Mouse (Mus musculus): ENCODE results near the gene Synpo2l. TPM values are rescaled to one million over a fixed set of nuclear protein-coding genes. Genes with fewer than 3 reads are reported as not detected.

The Synpo2l gene
- total RNA-seq, 2 experiments from 2014 or later: 0.10 TPM; not detected in 1

- ATAC-seq (replicated peaks; ENCODE audit: poor library complexity): peak; percentile 78
Measured at GRCm38 (mm10) chr14:20682498-20682897, 14.3 kb upstream of the Synpo2l start.

GRCm38 (mm10) chr14:20681742-20682141 is 13.6 kb upstream of the Synpo2l start:
- ATAC-seq (replicated peaks; ENCODE audit: poor library complexity): no peak

- ATAC-seq (replicated peaks; ENCODE audit: poor library complexity): no peak
Measured at GRCm38 (mm10) chr14:20677906-20678305, 9.8 kb upstream of the Synpo2l start.

GRCm38 (mm10) chr14:20674064-20674833 is 6.1 kb upstream of the Synpo2l start, which contains the start of gene Sec24c:
Sec24c (plus strand) TSS chr14:20674308.
- peak; percentile 93 for ATAC-seq (replicated peaks; ENCODE audit: poor library complexity)

- peak; percentile 52 for ATAC-seq (replicated peaks; ENCODE audit: poor library complexity)
Measured at GRCm38 (mm10) chr14:20673735-20674063, 5.5 kb upstream of the Synpo2l start.

- ATAC-seq (replicated peaks; ENCODE audit: poor library complexity): peak; percentile 27; the same call in 1 of the 2 replicates
Measured at GRCm38 (mm10) chr14:20672990-20673389, 4.8 kb upstream of the Synpo2l start.

- no peak for ATAC-seq (replicated peaks; ENCODE audit: poor library complexity)
Measured at GRCm38 (mm10) chr14:20667469-20667868, 685 bp downstream of the Synpo2l start.

GRCm38 (mm10) chr14:20664436-20664835 is 3.7 kb downstream of the Synpo2l start:
- ATAC-seq (replicated peaks; ENCODE audit: poor library complexity): no peak

- no peak for ATAC-seq (replicated peaks; ENCODE audit: poor library complexity)
Measured at GRCm38 (mm10) chr14:20663601-20664000, 4.6 kb downstream of the Synpo2l start.

- no peak for ATAC-seq (replicated peaks; ENCODE audit: poor library complexity)
Measured at GRCm38 (mm10) chr14:20662740-20663139, 5.4 kb downstream of the Synpo2l start.

- no peak for ATAC-seq (replicated peaks; ENCODE audit: poor library complexity)
Measured at GRCm38 (mm10) chr14:20661661-20662331, 6.4 kb downstream of the Synpo2l start.

GRCm38 (mm10) chr14:20660827-20661660 is 7.1 kb downstream of the Synpo2l start:
- peak; percentile 98 for ATAC-seq (replicated peaks; ENCODE audit: poor library complexity)

- ATAC-seq (replicated peaks; ENCODE audit: poor library complexity): no peak
Measured at GRCm38 (mm10) chr14:20659687-20660086, 8.5 kb downstream of the Synpo2l start.

- ATAC-seq (replicated peaks; ENCODE audit: poor library complexity): no peak
Measured at GRCm38 (mm10) chr14:20658902-20659301, 9.3 kb downstream of the Synpo2l start.

- ATAC-seq (replicated peaks; ENCODE audit: poor library complexity): peak; percentile 41; the same call in 1 of the 2 replicates
Measured at GRCm38 (mm10) chr14:20658326-20658725, 9.8 kb downstream of the Synpo2l start.

- ATAC-seq (replicated peaks; ENCODE audit: poor library complexity): no peak
Measured at GRCm38 (mm10) chr14:20656361-20656760, 11.8 kb downstream of the Synpo2l start, which contains the start of gene Myoz1. Myoz1 (minus strand) TSS chr14:20656540.

- ATAC-seq (replicated peaks; ENCODE audit: poor library complexity): no peak
Measured at GRCm38 (mm10) chr14:20655731-20656130, 12.4 kb downstream of the Synpo2l start.

- peak; percentile 73 for ATAC-seq (replicated peaks; ENCODE audit: poor library complexity)
Measured at GRCm38 (mm10) chr14:20654690-20655421, 13.3 kb downstream of the Synpo2l start.

GRCm38 (mm10) chr14:20651722-20652256 is 16.4 kb downstream of the Synpo2l start:
- 0 out of 2 replicates have a peak, but pooled peaks have one; percentile 29 for ATAC-seq (replicated peaks; ENCODE audit: poor library complexity)

- no peak for ATAC-seq (replicated peaks; ENCODE audit: poor library complexity)
Measured at GRCm38 (mm10) chr14:20651000-20651399, 17.2 kb downstream of the Synpo2l start.

Data from megakaryocyte progenitor cell, adult 5-6 weeks (primary cell).